Mouse (Mus musculus): ENCODE measurements around the gene Olfr1042. TPM values are rescaled to one million over a fixed set of nuclear protein-coding genes. Genes with fewer than 3 reads are reported as not detected.
"Not testable (repeated sequence)": the region's sequence is repeated elsewhere in the genome, so short reads cannot be mapped to it uniquely, and the experiment has no call there.

Olfr1042 gene
- not detected in 2 replicates for polyA plus RNA-seq (2016; fragmentation: Nextera tagmentation; extraction: Ambion mirVana)

DNA sequence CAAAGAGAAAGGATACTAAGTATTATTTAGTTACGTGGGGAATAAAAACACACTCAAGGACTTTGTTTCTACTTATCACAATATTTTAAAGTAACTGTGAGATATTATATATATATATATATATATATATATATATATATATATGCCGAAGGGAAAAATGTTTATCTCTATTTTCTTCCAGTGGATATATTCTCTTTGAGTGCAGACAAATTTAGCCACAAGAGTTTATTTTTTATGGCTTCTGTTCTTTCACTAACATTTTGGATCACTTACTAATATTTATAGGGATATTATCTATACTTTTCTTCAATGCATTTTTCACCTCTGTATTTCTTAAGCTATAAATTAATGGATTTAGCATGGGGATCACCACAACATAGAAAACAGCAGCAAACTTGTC, at the start of gene Olfr1042:
TSS of gene Olfr1042 (minus strand) at position 101 of the 400 bp plus-strand sequence.
- Histone ChIP-seq H3K27ac (ENCODE audit: poor library complexity, severe bottlenecking) (no peak within 1 kb of the TSS), H3K27me3 (replicated peaks) (no peaks in the 10 kb centered on the region), H3K9ac (no peak within 1 kb of the TSS), H3K36me3 (no peaks in the 10 kb centered on the region), H3K4me3 (no peak within 1 kb of the TSS), H3K4me1 (replicated peaks) (no peaks in the 10 kb centered on the region), H3K9me3 (replicated peaks) (no peaks in the 10 kb centered on the region), H3K4me2 (no peak within 1 kb of the TSS)
- ATAC-seq (ENCODE audit: insufficient number of reproducible peaks, low FRiP score) = no peak
- 78% methylated on average over 2 of the region's 2 CpGs for WGBS

DNA sequence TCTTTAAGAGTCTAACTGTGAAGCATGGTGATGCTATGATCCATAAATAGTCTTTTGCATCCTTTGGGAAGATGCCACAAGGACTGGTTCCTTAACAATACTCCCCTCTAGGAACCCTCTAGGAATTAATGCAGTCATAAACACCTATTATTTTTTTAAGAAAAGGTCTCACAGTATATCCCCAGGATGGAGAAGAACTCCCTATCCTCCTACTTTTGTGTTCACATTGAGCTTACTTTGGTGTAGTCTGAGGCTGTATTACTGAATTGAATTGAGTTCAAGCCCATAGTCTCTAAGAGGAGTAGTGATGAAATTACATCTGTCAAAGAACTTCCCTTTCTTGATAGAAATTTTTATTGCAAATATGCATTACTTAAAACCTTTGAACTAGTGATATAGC, 41.3 kb upstream of the Olfr1042 start, which contains the start of gene Olfr1045:
TSS of gene Olfr1045 (minus strand) at position 101 of the 400 bp plus-strand sequence.
- Histone ChIP-seq H3K27me3 (replicated peaks) (no peaks in the 10 kb centered on the region), H3K4me1 (replicated peaks) (no peaks in the 10 kb centered on the region), H3K4me2 (no peak within 1 kb of the TSS), H3K36me3 (no peaks in the 10 kb centered on the region), H3K27ac (ENCODE audit: poor library complexity, severe bottlenecking) (no peak within 1 kb of the TSS), H3K9ac (no peak within 1 kb of the TSS), H3K9me3 (replicated peaks) (no peaks in the 10 kb centered on the region), H3K4me3 (no peak within 1 kb of the TSS)
- no peak for ATAC-seq (ENCODE audit: insufficient number of reproducible peaks, low FRiP score)

DNA sequence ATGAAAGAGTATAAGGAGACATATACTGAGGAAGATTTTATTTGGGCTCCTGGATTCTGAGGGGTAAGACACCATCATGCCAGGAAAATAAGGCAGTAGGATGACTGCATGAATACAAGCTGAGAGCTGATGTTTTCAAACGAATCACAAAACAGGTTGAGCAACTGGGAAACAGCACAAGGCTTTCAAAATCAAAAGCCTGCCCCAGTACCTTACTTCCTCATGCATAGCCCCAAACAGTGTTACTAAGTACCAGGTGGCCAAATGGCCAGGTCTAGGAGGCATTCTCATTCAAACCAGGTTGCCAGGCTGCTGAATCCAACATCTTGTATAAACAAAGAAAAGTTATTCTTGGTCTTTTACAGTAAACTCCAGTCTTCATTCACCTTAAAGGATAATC, 34.2 kb upstream of the Olfr1042 start:
- no peaks in the 10 kb centered on the region for H3K4me1 ChIP-seq (replicated peaks)
- 35% methylated on average over 1 of the region's 1 CpGs for WGBS
- H3K4me2 ChIP-seq = no peak overlapping the region
- H3K4me3 ChIP-seq = no peak overlapping the region
- H3K9me3 ChIP-seq (replicated peaks) = 0 out of 2 replicates have a peak, but pooled peaks cover 7% of the 10 kb centered on the region
- H3K9ac ChIP-seq = no peak overlapping the region
- ATAC-seq (ENCODE audit: insufficient number of reproducible peaks, low FRiP score) = no peak
- H3K27me3 ChIP-seq (replicated peaks) = no peaks in the 10 kb centered on the region
- no peaks in the 10 kb centered on the region for H3K36me3 ChIP-seq
- H3K27ac ChIP-seq (ENCODE audit: poor library complexity, severe bottlenecking) = no peak overlapping the region

DNA sequence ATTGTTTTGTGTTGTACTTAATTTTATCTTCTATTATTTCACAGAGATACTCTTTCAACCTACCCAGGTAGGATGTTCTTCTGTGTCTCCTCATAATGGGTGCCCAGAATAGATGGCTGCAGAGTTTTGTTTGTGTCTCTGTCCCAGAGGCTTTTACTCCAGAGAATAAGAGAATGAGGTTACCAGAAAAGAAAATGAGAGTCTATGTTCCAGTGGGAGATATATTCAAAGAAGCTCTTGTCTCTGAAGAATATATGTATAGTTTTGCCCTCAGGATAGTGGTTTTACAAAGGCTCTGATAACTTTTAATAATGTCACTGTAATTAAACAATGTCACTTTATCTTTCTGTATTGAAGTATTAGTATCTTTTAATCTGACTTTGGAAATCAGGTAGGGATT, 23.9 kb upstream of the Olfr1042 start, which contains the start of gene Olfr52:
TSS of gene Olfr52 (minus strand) at position 101 of the 400 bp plus-strand sequence.
- no peaks in the 10 kb centered on the region for H3K36me3 ChIP-seq
- no peaks in the 10 kb centered on the region for H3K4me1 ChIP-seq (replicated peaks)

DNA sequence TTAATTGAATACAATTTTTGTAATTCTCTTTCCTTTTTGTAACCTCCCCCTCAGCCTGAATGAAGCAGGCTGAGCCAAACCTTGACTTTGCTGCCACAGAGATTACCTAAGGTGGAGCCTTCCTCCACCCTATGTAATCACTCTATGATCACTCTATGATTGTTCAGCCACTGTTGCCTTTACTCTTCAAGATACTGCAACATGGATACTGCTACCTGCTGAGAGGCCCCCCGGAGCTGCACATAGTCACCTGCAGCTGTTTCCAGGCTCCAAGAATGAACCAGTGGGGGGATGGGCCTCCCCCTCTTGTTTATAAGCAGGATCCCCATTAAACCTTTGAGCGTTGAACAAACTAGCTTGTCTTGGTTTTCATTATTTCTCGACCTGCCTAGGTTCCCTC, 18.3 kb upstream of the Olfr1042 start:
- Histone ChIP-seq H3K36me3 (no peaks in the 10 kb centered on the region), H3K4me2 (no peak overlapping the region), H3K27ac (ENCODE audit: poor library complexity, severe bottlenecking) (no peak overlapping the region), H3K4me1 (replicated peaks) (no peaks in the 10 kb centered on the region), H3K4me3 (no peak overlapping the region), H3K27me3 (replicated peaks) (no peaks in the 10 kb centered on the region), H3K9ac (no peak overlapping the region), H3K9me3 (replicated peaks) (no peaks in the 10 kb centered on the region)
- ATAC-seq (ENCODE audit: insufficient number of reproducible peaks, low FRiP score) = no peak
- WGBS = 81% methylated on average over 3 of the region's 3 CpGs

More for the DNA sequence above, 23.9 kb upstream of the Olfr1042 start, which contains the start of gene Olfr52:
- no peak for ATAC-seq (ENCODE audit: insufficient number of reproducible peaks, low FRiP score)
- H3K9me3 ChIP-seq (replicated peaks) = no peaks in the 10 kb centered on the region
- no peak within 1 kb of the TSS for H3K9ac ChIP-seq
- H3K27me3 ChIP-seq (replicated peaks) = no peaks in the 10 kb centered on the region
- H3K4me2 ChIP-seq = no peak within 1 kb of the TSS
- no peak within 1 kb of the TSS for H3K4me3 ChIP-seq
- H3K27ac ChIP-seq (ENCODE audit: poor library complexity, severe bottlenecking) = no peak within 1 kb of the TSS

DNA sequence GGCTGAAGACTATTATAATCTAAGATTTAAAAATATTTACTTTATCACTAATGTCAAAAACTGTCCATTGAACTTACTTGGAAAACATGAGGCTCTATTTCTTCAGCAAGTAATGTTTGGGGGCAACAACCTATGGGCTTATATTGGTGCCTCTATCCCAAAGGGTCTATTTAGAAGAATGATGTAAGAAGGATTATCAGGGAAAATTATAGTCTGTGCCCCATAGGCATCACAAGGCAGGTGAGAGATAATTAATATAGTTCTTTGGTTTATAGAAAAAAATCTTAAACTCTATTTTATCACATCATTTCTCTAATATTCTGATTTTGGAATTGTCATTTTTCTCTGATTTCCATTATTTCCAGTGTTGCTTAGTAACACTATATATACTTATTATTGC, 16.1 kb upstream of the Olfr1042 start, which contains the start of gene Olfr1044:
TSS of gene Olfr1044 (minus strand) at position 101 of the 400 bp plus-strand sequence.
- no peak within 1 kb of the TSS for H3K27ac ChIP-seq (ENCODE audit: poor library complexity, severe bottlenecking)
- H3K9ac ChIP-seq = no peak within 1 kb of the TSS
- no peaks in the 10 kb centered on the region for H3K9me3 ChIP-seq (replicated peaks)
- H3K4me1 ChIP-seq (replicated peaks) = no peaks in the 10 kb centered on the region
- no peaks in the 10 kb centered on the region for H3K36me3 ChIP-seq
- H3K4me2 ChIP-seq = no peak within 1 kb of the TSS
- no peaks in the 10 kb centered on the region for H3K27me3 ChIP-seq (replicated peaks)
- ATAC-seq (ENCODE audit: insufficient number of reproducible peaks, low FRiP score) = no peak
- H3K4me3 ChIP-seq = no peak within 1 kb of the TSS

DNA sequence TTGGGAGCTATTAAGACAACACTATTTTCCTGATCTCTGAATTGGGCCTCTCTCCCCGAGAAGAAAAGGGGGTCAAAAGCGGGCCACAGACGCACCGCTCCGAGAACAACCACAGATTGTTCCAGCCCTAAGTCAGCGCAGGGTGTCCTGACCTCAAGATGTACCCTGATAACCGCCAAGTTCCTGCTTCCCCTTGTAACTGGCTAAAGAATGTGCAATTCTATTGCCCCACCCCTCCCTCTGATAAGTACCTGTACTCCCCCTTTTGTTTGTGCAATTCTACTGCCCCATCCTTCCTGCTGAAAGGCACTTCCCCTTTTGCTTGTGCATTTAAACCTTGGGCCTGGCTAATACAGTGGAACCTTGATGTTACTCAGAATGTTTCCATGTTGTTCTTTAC, 13.8 kb upstream of the Olfr1042 start:
- H3K4me2 ChIP-seq, H3K36me3 ChIP-seq: not testable (repeated sequence)

DNA sequence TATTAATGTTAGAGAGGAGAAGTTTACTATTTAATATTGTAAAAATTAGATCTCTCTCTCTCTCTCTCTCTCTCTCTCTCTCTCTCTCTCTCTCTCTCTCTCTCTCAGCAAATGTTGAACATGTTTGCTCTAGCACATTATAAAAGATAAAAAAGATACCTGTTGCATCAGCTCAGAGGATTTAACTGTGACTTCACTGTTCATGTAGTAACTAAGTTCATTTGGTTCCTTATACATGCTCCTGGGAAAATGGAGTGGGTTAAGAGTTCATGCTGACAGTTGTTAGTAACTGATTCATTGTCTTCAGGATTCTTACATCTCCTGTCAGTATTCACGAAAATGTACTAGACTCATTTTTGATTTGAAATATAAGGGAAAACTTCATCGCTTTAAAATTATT, 5.8 kb upstream of the Olfr1042 start, which contains the start of gene Olfr1043:
TSS of gene Olfr1043 (minus strand) at position 101 of the 400 bp plus-strand sequence.
- H3K9me3 ChIP-seq (replicated peaks) = no peaks in the 10 kb centered on the region
- no peaks in the 10 kb centered on the region for H3K4me1 ChIP-seq (replicated peaks)
- no peaks in the 10 kb centered on the region for H3K27me3 ChIP-seq (replicated peaks)
- no peaks in the 10 kb centered on the region for H3K36me3 ChIP-seq
- no peak for ATAC-seq (ENCODE audit: insufficient number of reproducible peaks, low FRiP score)
- no peak within 1 kb of the TSS for H3K4me2 ChIP-seq
- no peak within 1 kb of the TSS for H3K27ac ChIP-seq (ENCODE audit: poor library complexity, severe bottlenecking)
- WGBS = 74% methylated on average over 2 of the region's 2 CpGs
- no peak within 1 kb of the TSS for H3K4me3 ChIP-seq
- H3K9ac ChIP-seq = no peak within 1 kb of the TSS

More for the DNA sequence above, 13.8 kb upstream of the Olfr1042 start:
- not testable (repeated sequence) for H3K4me3 ChIP-seq; ATAC-seq (ENCODE audit: insufficient number of reproducible peaks, low FRiP score); H3K9me3 ChIP-seq (replicated peaks); H3K27ac ChIP-seq (ENCODE audit: poor library complexity, severe bottlenecking); H3K4me1 ChIP-seq (replicated peaks); H3K27me3 ChIP-seq (replicated peaks); H3K9ac ChIP-seq
- WGBS = 77% methylated on average over 7 of the region's 7 CpGs

DNA sequence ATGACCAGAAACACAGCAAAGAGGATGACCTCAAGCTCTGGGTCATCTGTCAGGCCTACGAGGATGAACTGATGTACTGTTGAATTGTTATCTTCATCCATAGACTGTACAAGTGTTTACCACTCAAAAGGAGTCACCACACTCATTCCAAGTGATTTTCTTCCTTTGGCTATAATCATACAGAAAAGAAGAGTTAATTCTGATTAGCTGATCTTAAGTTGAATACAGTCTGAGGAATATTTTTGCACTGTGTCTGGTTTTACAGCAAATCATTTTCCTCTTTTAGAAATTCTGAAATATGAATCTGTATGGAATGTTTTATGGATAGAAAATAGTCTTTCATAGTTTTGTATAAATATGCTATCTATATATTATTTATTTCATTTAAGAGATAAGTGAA, 15.0 kb downstream of the Olfr1042 start, which contains the start of gene Olfr1040:
TSS of gene Olfr1040 (minus strand) at position 101 of the 400 bp plus-strand sequence.
- ATAC-seq (ENCODE audit: insufficient number of reproducible peaks, low FRiP score) = no peak
- Histone ChIP-seq H3K4me2 (no peak within 1 kb of the TSS), H3K9ac (no peak within 1 kb of the TSS), H3K4me1 (replicated peaks) (no peaks in the 10 kb centered on the region), H3K4me3 (no peak within 1 kb of the TSS), H3K9me3 (replicated peaks) (no peaks in the 10 kb centered on the region), H3K36me3 (no peaks in the 10 kb centered on the region), H3K27me3 (replicated peaks) (no peaks in the 10 kb centered on the region), H3K27ac (ENCODE audit: poor library complexity, severe bottlenecking) (no peak within 1 kb of the TSS)
- WGBS = 88% methylated on average over 1 of the region's 1 CpGs

DNA sequence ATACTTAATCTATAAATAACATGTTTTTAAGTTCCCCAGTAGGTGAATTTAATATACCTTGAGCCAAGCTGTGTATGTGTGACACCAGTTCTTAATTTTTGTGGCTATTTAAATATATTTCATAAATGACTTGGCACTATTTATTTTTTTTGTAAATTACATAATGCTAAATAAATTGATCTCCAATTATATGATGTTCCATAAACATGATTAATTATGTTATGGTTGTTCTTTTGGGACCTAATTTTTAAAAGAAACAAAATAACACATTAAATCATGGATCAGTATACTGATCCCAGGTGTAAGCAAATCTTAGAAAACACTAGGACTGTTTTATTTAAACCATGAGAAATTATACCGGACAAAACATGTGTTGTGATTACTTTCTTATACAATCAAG, 25.8 kb downstream of the Olfr1042 start, which contains the start of gene Olfr1039:
TSS of gene Olfr1039 (minus strand) at position 101 of the 400 bp plus-strand sequence.
- Histone ChIP-seq H3K27me3 (replicated peaks) (no peaks in the 10 kb centered on the region), H3K9ac (no peak within 1 kb of the TSS), H3K4me1 (replicated peaks) (no peaks in the 10 kb centered on the region), H3K9me3 (replicated peaks) (no peaks in the 10 kb centered on the region), H3K36me3 (no peaks in the 10 kb centered on the region), H3K27ac (ENCODE audit: poor library complexity, severe bottlenecking) (no peak within 1 kb of the TSS), H3K4me2 (no peak within 1 kb of the TSS), H3K4me3 (no peak within 1 kb of the TSS)
- ATAC-seq (ENCODE audit: insufficient number of reproducible peaks, low FRiP score) = no peak
- 81% methylated on average over 1 of the region's 1 CpGs for WGBS

Data from heart, embryonic 12.5 days (tissue).